Mouse (Mus musculus): ENCODE measurements around the gene Matn3.

- TF ChIP-seq POLR2A (IDR thresholded peaks at IDR 0.05; ENCODE audit: low read depth, low read length): no peak
- TF ChIP-seq CTCF (conservative IDR thresholded peaks at IDR 0.05; ENCODE audit: insufficient read depth, insufficient read length, low read depth, low read length): no peak
These were observed 24.7 kb upstream of the Matn3 start for GRCm38 (mm10) chr12:8923125-8923410.
